Mouse (Mus musculus): ENCODE results near the gene Foxj1.

Gene Foxj1

GRCm38 (mm10) chr11:116335244-116336036 lies at the start of gene Foxj1:
TSS of gene Foxj1 (minus strand) at chr11:116335399.
- CTCF ChIA-PET: interaction anchor here (0.6 to 1.9 kb wide), 32 partner anchors 9 to 362 kb away, joined by 3 to 14 read pairs (median 3); partner anchors contain the start of genes Mrpl38 (in 2 of the 4) and Exoc7 (in 1 of the 4)
- POLR2A ChIA-PET: interaction anchor here in 3 of 4 experiments (0.5 to 1.7 kb wide), 22 partner anchors 9 to 311 kb away, joined by 3 to 12 read pairs (median 3); partner anchors contain the start of genes Exoc7 (in 1 of the 3), Fbf1 (in 1 of the 3) and Qrich2 (in 1 of the 3)

- ChIA-PET POLR2A (interaction anchor here in 2 of 4 experiments (1.0 to 2.0 kb wide), 4 partner anchors 12 to 164 kb away, joined by 3 to 4 read pairs (median 4); no protein-coding TSS in a partner anchor), CTCF (no interaction called here)
These were observed 49.0 kb upstream of the Foxj1 start for GRCm38 (mm10) chr11:116384171-116384570.

GRCm38 (mm10) chr11:116383070-116383469 lies 47.9 kb upstream of the Foxj1 start:
- ChIA-PET POLR2A (interaction anchor here in 2 of 4 experiments (0.7 to 2.0 kb wide), 4 partner anchors 11 to 54 kb away, joined by 3 to 4 read pairs (median 4); no protein-coding TSS in a partner anchor), CTCF (interaction anchor here in 1 of 4 experiments (0.7 kb wide), 1 partner anchor 1385 kb away, joined by 4 read pairs; no protein-coding TSS in a partner anchor)

- ChIA-PET CTCF (no interaction called here), POLR2A (interaction anchor here in 1 of 4 experiments (0.6 to 1.6 kb wide), 3 partner anchors 13 to 1653 kb away, joined by 3 to 4 read pairs (median 4); no protein-coding TSS in a partner anchor)
These were observed 45.6 kb upstream of the Foxj1 start for GRCm38 (mm10) chr11:116380767-116381166.

DNA sequence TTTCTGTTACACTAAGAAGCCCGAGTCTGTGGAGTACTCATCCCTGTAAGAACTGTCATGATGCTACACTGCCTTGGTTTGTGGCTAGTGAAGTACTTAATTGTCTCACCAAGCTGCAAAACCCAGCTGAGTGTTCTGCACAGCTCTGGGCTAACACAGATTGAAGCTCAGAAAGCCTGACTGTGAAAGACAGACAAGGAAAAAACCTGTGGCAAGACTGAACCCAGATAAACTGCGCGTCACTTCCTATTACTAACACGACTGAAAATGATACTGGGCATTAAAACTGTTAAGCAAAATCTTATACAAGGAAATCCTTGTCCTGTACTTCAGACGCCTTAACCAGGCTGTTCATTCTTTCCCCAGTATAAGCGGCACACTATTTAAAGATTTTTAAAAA lies 44.3 kb upstream of the Foxj1 start:
- ChIA-PET POLR2A (interaction anchor here in 1 of 4 experiments (0.6 kb wide), 1 partner anchor 563 kb away, joined by 3 read pairs; no protein-coding TSS in a partner anchor), CTCF (no interaction called here)

GRCm38 (mm10) chr11:116376945-116377661 lies 41.9 kb upstream of the Foxj1 start:
- ChIA-PET POLR2A (interaction anchor here in 3 of 4 experiments (0.6 to 1.6 kb wide), 6 partner anchors 22 to 251 kb away, joined by 3 to 4 read pairs (median 3); partner anchors contain the start of gene Trim47 (in 1 of the 3)), CTCF (interaction anchor here (0.5 to 1.0 kb wide), 7 partner anchors 9 to 1562 kb away, joined by 3 to 5 read pairs (median 3); no protein-coding TSS in a partner anchor)

DNA sequence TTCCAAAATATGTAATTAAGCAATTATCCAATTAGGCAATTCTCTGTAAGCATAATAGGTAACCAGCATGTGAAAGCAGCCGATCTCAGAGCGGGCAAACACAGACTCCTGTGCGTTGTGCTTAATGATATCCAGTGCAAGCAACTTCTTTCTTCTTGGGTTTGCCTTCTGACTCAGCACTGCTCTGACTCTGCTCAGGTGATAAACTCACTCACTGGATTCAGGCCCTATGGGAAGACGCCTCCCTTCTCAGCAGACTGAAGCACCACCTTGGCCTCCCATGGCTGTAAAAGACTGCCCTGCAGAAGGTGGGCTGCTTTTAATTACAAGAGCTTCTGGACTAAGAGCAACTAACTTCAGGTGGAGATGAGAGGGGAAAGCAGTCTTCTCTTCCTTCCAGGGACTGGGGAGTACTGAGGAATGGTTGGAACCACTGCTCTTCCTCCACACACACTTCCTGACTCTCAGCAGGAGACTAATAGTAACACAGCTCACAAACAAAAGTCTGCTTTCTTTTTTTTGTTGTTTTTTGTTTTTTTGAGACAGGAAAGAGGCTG lies 36.8 kb upstream of the Foxj1 start:
- ChIA-PET POLR2A (interaction anchor here in 3 of 4 experiments (0.6 to 3.0 kb wide), 10 partner anchors 12 to 124 kb away, joined by 3 to 15 read pairs (median 3); partner anchors contain the start of gene Foxj1 (in 1 of the 3)), CTCF (interaction anchor here in 3 of 4 experiments (0.6 to 1.6 kb wide), 5 partner anchors 15 to 364 kb away, joined by 3 to 6 read pairs (median 3); no protein-coding TSS in a partner anchor)

DNA sequence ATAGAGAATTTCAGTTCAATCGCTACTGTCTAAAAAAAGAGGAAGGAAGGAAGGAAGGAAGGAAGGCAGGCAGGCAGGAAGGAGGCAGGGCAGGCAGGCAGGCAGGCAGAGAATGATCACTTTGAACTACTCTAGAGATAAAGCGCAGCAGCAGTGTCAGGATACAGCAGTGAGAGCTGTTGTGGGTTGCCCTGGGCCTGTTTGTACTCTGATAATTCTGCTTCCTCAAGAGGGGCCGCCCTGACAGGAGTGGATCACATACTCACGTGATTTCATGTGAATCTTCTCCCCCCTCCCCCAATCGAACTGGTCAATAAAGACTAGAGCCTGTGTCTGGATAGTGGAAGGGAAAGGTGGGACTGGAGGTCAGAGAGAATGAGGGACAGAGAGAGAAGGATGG lies 34.4 kb upstream of the Foxj1 start:
- ChIA-PET POLR2A (interaction anchor here in 3 of 4 experiments (0.7 to 3.2 kb wide), 9 partner anchors 32 to 611 kb away, joined by 3 to 11 read pairs (median 3); no protein-coding TSS in a partner anchor), CTCF (interaction anchor here in 2 of 4 experiments (0.6 to 4.0 kb wide), 7 partner anchors 9 to 616 kb away, joined by 3 to 17 read pairs (median 4); partner anchors contain the start of gene Mrpl38 (in 1 of the 2))

GRCm38 (mm10) chr11:116369051-116369450 lies 33.9 kb upstream of the Foxj1 start:
- CTCF ChIA-PET: interaction anchor here in 3 of 4 experiments (0.7 to 4.0 kb wide), 6 partner anchors 9 to 223 kb away, joined by 3 to 17 read pairs (median 3); no protein-coding TSS in a partner anchor
- POLR2A ChIA-PET: interaction anchor here in 2 of 4 experiments (1.1 to 3.2 kb wide), 6 partner anchors 9 to 68 kb away, joined by 3 to 11 read pairs (median 4); no protein-coding TSS in a partner anchor

DNA sequence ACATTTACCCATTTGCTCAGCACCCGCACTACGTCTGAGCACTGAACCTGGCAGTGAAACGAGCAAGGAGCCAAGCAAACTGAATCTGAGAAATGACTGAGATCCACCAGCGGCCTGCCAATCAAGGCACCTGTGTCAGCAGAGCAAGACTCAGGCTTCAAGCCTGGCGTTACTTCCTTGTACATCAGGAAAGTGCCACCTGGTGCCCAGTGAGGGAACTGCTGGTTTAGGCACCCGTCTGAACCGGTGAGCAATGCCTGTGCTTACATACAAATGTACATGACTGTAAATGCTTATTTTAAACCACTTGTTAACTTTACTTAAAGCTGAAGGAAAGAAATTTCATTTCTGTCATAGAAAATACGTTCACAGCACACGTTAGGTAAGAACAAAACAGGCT lies 32.9 kb upstream of the Foxj1 start:
- ChIA-PET POLR2A (interaction anchor here (0.6 to 3.2 kb wide), 10 partner anchors 8 to 108 kb away, joined by 3 to 11 read pairs (median 4); no protein-coding TSS in a partner anchor), CTCF (interaction anchor here (0.6 to 4.0 kb wide), 11 partner anchors 18 to 1700 kb away, joined by 3 to 17 read pairs (median 3); partner anchors contain the start of gene Foxj1 (in 2 of the 4))

- CTCF ChIA-PET: interaction anchor here in 2 of 4 experiments (1.4 to 4.0 kb wide), 2 partner anchors 31 to 48 kb away, joined by 11 to 17 read pairs; partner anchors contain the start of gene Foxj1 (in 1 of the 2)
- POLR2A ChIA-PET: interaction anchor here in 1 of 4 experiments (1.4 to 2.7 kb wide), 2 partner anchors 12 to 70 kb away, joined by 3 to 10 read pairs; no protein-coding TSS in a partner anchor
These were observed 31.4 kb upstream of the Foxj1 start for GRCm38 (mm10) chr11:116366647-116367046.

GRCm38 (mm10) chr11:116366124-116366523 lies 30.9 kb upstream of the Foxj1 start:
- CTCF ChIA-PET: interaction anchor here in 1 of 4 experiments (0.6 to 1.4 kb wide), 2 partner anchors 18 to 70 kb away, joined by 4 read pairs; no protein-coding TSS in a partner anchor
- POLR2A ChIA-PET: no interaction called here

GRCm38 (mm10) chr11:116365432-116365831 lies 30.2 kb upstream of the Foxj1 start:
- CTCF ChIA-PET: interaction anchor here in 3 of 4 experiments (0.6 to 1.4 kb wide), 5 partner anchors 18 to 1593 kb away, joined by 3 to 5 read pairs (median 4); partner anchors contain the start of genes Foxj1 (in 1 of the 3) and Grb2 (in 1 of the 3)
- POLR2A ChIA-PET: interaction anchor here in 3 of 4 experiments (0.6 to 1.5 kb wide), 4 partner anchors 21 to 89 kb away, joined by 3 read pairs; partner anchors contain the start of gene Exoc7 (in 1 of the 3)

- ChIA-PET POLR2A (interaction anchor here in 1 of 4 experiments (1.4 kb wide), 1 partner anchor 55 kb away, joined by 4 read pairs; the partner anchor contains the start of gene Exoc7), CTCF (interaction anchor here (0.5 to 2.0 kb wide), 5 partner anchors 43 to 934 kb away, joined by 3 to 8 read pairs (median 6); no protein-coding TSS in a partner anchor)
These were observed 26.8 kb upstream of the Foxj1 start for GRCm38 (mm10) chr11:116362015-116362414.

- CTCF ChIA-PET: interaction anchor here in 3 of 4 experiments (0.7 to 1.9 kb wide), 3 partner anchors 8 to 84 kb away, joined by 3 to 6 read pairs (median 6); no protein-coding TSS in a partner anchor
These were observed 25.7 kb upstream of the Foxj1 start for GRCm38 (mm10) chr11:116360915-116361314.

DNA sequence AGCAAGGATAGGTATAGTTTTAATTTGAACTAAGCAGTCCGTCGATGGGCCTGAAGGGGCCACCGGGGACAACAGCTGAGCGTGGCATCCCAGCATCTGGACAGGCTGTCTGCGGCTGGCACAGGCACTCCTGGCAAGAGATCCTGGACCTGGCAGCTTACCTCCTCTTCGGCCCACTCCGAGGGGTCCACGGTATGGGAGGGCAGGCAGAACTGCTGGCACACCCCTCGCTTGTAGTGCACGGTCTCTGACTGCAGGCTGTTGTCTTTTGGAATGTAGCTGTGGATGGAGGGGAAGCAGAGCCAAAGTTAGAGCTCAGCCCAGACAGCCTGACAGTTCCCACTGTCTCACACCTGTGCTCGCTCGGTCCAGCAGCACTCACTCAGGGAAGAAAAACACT lies 24.5 kb upstream of the Foxj1 start:
- POLR2A ChIA-PET: interaction anchor here in 2 of 4 experiments (0.9 to 1.6 kb wide), 3 partner anchors 9 to 69 kb away, joined by 5 to 7 read pairs (median 5); no protein-coding TSS in a partner anchor
- CTCF ChIA-PET: interaction anchor here in 3 of 4 experiments (0.6 to 1.9 kb wide), 5 partner anchors 9 to 321 kb away, joined by 3 to 6 read pairs (median 3); no protein-coding TSS in a partner anchor

More at GRCm38 (mm10) chr11:116360915-116361314, 25.7 kb upstream of the Foxj1 start:
- POLR2A ChIA-PET: interaction anchor here in 1 of 4 experiments (1.4 kb wide), 1 partner anchor 54 kb away, joined by 4 read pairs; the partner anchor contains the start of gene Exoc7

All from embryonic stem cell, embryonic (primary cell).